Mouse (Mus musculus): Measurements from ENCODE around the gene Dkk2. TPM values are rescaled to one million over a fixed set of nuclear protein-coding genes. Genes with fewer than 3 reads are reported as not detected.

Gene Dkk2
- polyA plus RNA-seq, 1 experiment: 0.17 TPM

- H3K36me3 ChIP-seq (ENCODE audit: control insufficient read depth, insufficient read depth): no peaks in the 10 kb centered on the region
- no peak overlapping the region for H3K4me2 ChIP-seq (ENCODE audit: low read depth)
- no peaks in the 10 kb centered on the region for H3K27me3 ChIP-seq (ENCODE audit: control insufficient read depth, insufficient read depth, insufficient read length)
- H3ac ChIP-seq (ENCODE audit: control insufficient read depth, insufficient read length): no peak overlapping the region
- no peaks in the 10 kb centered on the region for H3K79me2 ChIP-seq (ENCODE audit: control insufficient read depth, insufficient read depth)
- no peak for TF ChIP-seq POLR2A (IDR thresholded peaks at IDR 0.05; ENCODE audit: insufficient read length, low read depth)
- no peak for TF ChIP-seq CEBPB (IDR thresholded peaks at IDR 0.05; ENCODE audit: insufficient read depth, poor library complexity, severe bottlenecking)
- TF ChIP-seq POLR2AphosphoS2 (IDR thresholded peaks at IDR 0.05; ENCODE audit: insufficient read length, low read depth): no peak
- TF ChIP-seq E2F4 (IDR thresholded peaks at IDR 0.05; ENCODE audit: insufficient read depth): no peak
- TF ChIP-seq MAX (IDR thresholded peaks at IDR 0.05; ENCODE audit: low read depth): no peak
- no peak for TF ChIP-seq TCF3 (IDR thresholded peaks at IDR 0.05; ENCODE audit: insufficient read length, low read depth)
- TF ChIP-seq TCF12 (IDR thresholded peaks at IDR 0.05; ENCODE audit: insufficient read depth, poor library complexity, severe bottlenecking): no peak
- TF ChIP-seq SRF (IDR thresholded peaks at IDR 0.05; ENCODE audit: control insufficient read depth, insufficient read length, low read depth): no peak
- TF ChIP-seq REST (IDR thresholded peaks at IDR 0.05; ENCODE audit: insufficient read depth, insufficient read length): no peak
- H3K4me3 ChIP-seq: no peak overlapping the region
Observed at GRCm38 (mm10) chr3:132092983-132093382, 7.9 kb downstream of the Dkk2 start.

DNA sequence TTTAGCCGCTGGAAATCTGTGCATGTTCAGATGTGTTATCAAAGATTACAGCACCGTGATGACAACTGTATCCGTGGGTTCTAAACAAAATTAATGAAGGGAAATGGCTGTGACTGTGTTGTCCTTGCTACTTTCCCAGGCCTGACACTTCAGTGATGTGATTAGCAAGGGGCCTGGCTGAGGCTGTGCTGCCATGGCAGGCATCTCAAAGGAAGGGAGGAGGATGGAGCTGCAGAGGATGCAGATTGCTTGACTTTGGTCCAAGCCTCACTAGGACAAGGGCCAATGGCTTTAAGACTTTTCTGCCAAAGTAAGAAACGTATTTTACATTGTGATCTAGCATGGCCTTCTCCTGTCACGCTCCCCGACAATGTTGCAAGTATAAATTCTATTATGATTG lies 11.2 kb downstream of the Dkk2 start:
- no peak overlapping the region for H3ac ChIP-seq (ENCODE audit: control insufficient read depth, insufficient read length)
- no peak overlapping the region for H3K4me3 ChIP-seq
- no peaks in the 10 kb centered on the region for H3K27me3 ChIP-seq (ENCODE audit: control insufficient read depth, insufficient read depth, insufficient read length)
- no peak overlapping the region for H3K4me2 ChIP-seq (ENCODE audit: low read depth)
- no peaks in the 10 kb centered on the region for H3K36me3 ChIP-seq (ENCODE audit: control insufficient read depth, insufficient read depth)
- no peaks in the 10 kb centered on the region for H3K79me2 ChIP-seq (ENCODE audit: control insufficient read depth, insufficient read depth)
- no peak for TF ChIP-seq MYOG (IDR thresholded peaks at IDR 0.05; ENCODE audit: control insufficient read depth in 1 of 3, insufficient read depth in 1 of 3, insufficient read length in 2 of 3, low read depth in 2 of 3)
- no peak for TF ChIP-seq POLR2A (IDR thresholded peaks at IDR 0.05; ENCODE audit: insufficient read length, low read depth)
- no peak for TF ChIP-seq USF1 (IDR thresholded peaks at IDR 0.05; ENCODE audit: low read depth)
- no peak for TF ChIP-seq SRF (IDR thresholded peaks at IDR 0.05; ENCODE audit: control insufficient read depth, insufficient read length, low read depth)

GRCm38 (mm10) chr3:132100746-132101145 lies 15.7 kb downstream of the Dkk2 start:
- H3K4me2 ChIP-seq (ENCODE audit: low read depth): no peak overlapping the region
- no peak overlapping the region for H3K4me3 ChIP-seq
- no peaks in the 10 kb centered on the region for H3K36me3 ChIP-seq (ENCODE audit: control insufficient read depth, insufficient read depth)
- no peak overlapping the region for H3ac ChIP-seq (ENCODE audit: control insufficient read depth, insufficient read length)
- H3K79me2 ChIP-seq (ENCODE audit: control insufficient read depth, insufficient read depth): no peaks in the 10 kb centered on the region
- no peak for TF ChIP-seq MAX (IDR thresholded peaks at IDR 0.05; ENCODE audit: low read depth)
- TF ChIP-seq TCF12 (IDR thresholded peaks at IDR 0.05; ENCODE audit: insufficient read depth, poor library complexity, severe bottlenecking): no peak
- no peak for TF ChIP-seq TCF3 (IDR thresholded peaks at IDR 0.05; ENCODE audit: insufficient read length, low read depth)
- TF ChIP-seq MYOG (IDR thresholded peaks at IDR 0.05; ENCODE audit: control insufficient read depth in 1 of 3, insufficient read depth in 1 of 3, insufficient read length in 2 of 3, low read depth in 2 of 3): no peak
- no peaks in the 10 kb centered on the region for H3K27me3 ChIP-seq (ENCODE audit: control insufficient read depth, insufficient read depth, insufficient read length)

GRCm38 (mm10) chr3:132103020-132103419 lies 17.9 kb downstream of the Dkk2 start:
- no peaks in the 10 kb centered on the region for H3K27me3 ChIP-seq (ENCODE audit: control insufficient read depth, insufficient read depth, insufficient read length)
- no peak overlapping the region for H3ac ChIP-seq (ENCODE audit: control insufficient read depth, insufficient read length)
- no peaks in the 10 kb centered on the region for H3K36me3 ChIP-seq (ENCODE audit: control insufficient read depth, insufficient read depth)
- no peak overlapping the region for H3K4me3 ChIP-seq
- no peaks in the 10 kb centered on the region for H3K79me2 ChIP-seq (ENCODE audit: control insufficient read depth, insufficient read depth)
- no peak overlapping the region for H3K4me2 ChIP-seq (ENCODE audit: low read depth)
- TF ChIP-seq E2F4 (IDR thresholded peaks at IDR 0.05; ENCODE audit: insufficient read depth) (no peak), TCF3 (IDR thresholded peaks at IDR 0.05; ENCODE audit: insufficient read length, low read depth) (no peak), USF1 (IDR thresholded peaks at IDR 0.05; ENCODE audit: low read depth) (no peak), POLR2AphosphoS2 (IDR thresholded peaks at IDR 0.05; ENCODE audit: insufficient read length, low read depth) (no peak), MYOG (IDR thresholded peaks at IDR 0.05; ENCODE audit: control insufficient read depth in 1 of 3, insufficient read depth in 1 of 3, insufficient read length in 2 of 3, low read depth in 2 of 3) (no peak), POLR2A (IDR thresholded peaks at IDR 0.05; ENCODE audit: insufficient read length, low read depth) (no peak), CEBPB (IDR thresholded peaks at IDR 0.05; ENCODE audit: insufficient read depth, poor library complexity, severe bottlenecking) (no peak)

- TF ChIP-seq MYOG (IDR thresholded peaks at IDR 0.05; ENCODE audit: control insufficient read depth in 1 of 3, insufficient read depth in 1 of 3, insufficient read length in 2 of 3, low read depth in 2 of 3): no peak
- peak; percentile 88 for TF ChIP-seq CEBPB (IDR thresholded peaks at IDR 0.05; ENCODE audit: insufficient read depth, poor library complexity, severe bottlenecking)
- TF ChIP-seq POLR2A (IDR thresholded peaks at IDR 0.05; ENCODE audit: insufficient read length, low read depth): no peak
- Histone ChIP-seq H3K4me2 (ENCODE audit: low read depth) (no peak overlapping the region), H3K4me3 (no peak overlapping the region)
Observed at GRCm38 (mm10) chr3:132103454-132103853, 18.4 kb downstream of the Dkk2 start.

GRCm38 (mm10) chr3:132115772-132116511 lies 30.9 kb downstream of the Dkk2 start:
- H3K27me3 ChIP-seq (ENCODE audit: control insufficient read depth, insufficient read depth, insufficient read length): no peaks in the 10 kb centered on the region
- no peaks in the 10 kb centered on the region for H3K79me2 ChIP-seq (ENCODE audit: control insufficient read depth, insufficient read depth)
- H3K4me2 ChIP-seq (ENCODE audit: low read depth): no peak overlapping the region
- no peaks in the 10 kb centered on the region for H3K36me3 ChIP-seq (ENCODE audit: control insufficient read depth, insufficient read depth)
- H3ac ChIP-seq (ENCODE audit: control insufficient read depth, insufficient read length): no peak overlapping the region
- no peak for TF ChIP-seq REST (IDR thresholded peaks at IDR 0.05; ENCODE audit: insufficient read depth, insufficient read length)
- TF ChIP-seq TCF3 (IDR thresholded peaks at IDR 0.05; ENCODE audit: insufficient read length, low read depth): no peak
- no peak for TF ChIP-seq MAX (IDR thresholded peaks at IDR 0.05; ENCODE audit: low read depth)
- no peak for TF ChIP-seq POLR2AphosphoS2 (IDR thresholded peaks at IDR 0.05; ENCODE audit: insufficient read length, low read depth)
- no peak for TF ChIP-seq MYOG (IDR thresholded peaks at IDR 0.05; ENCODE audit: control insufficient read depth in 1 of 3, insufficient read depth in 1 of 3, insufficient read length in 2 of 3, low read depth in 2 of 3)
- no peak for TF ChIP-seq CEBPB (IDR thresholded peaks at IDR 0.05; ENCODE audit: insufficient read depth, poor library complexity, severe bottlenecking)
- TF ChIP-seq POLR2A (IDR thresholded peaks at IDR 0.05; ENCODE audit: insufficient read length, low read depth): no peak
- no peak for TF ChIP-seq E2F4 (IDR thresholded peaks at IDR 0.05; ENCODE audit: insufficient read depth)
- TF ChIP-seq USF1 (IDR thresholded peaks at IDR 0.05; ENCODE audit: low read depth): no peak
- H3K4me3 ChIP-seq: no peak overlapping the region

More at GRCm38 (mm10) chr3:132103454-132103853, 18.4 kb downstream of the Dkk2 start:
- Histone ChIP-seq H3K79me2 (ENCODE audit: control insufficient read depth, insufficient read depth) (no peaks in the 10 kb centered on the region), H3ac (ENCODE audit: control insufficient read depth, insufficient read length) (no peak overlapping the region), H3K36me3 (ENCODE audit: control insufficient read depth, insufficient read depth) (no peaks in the 10 kb centered on the region), H3K27me3 (ENCODE audit: control insufficient read depth, insufficient read depth, insufficient read length) (no peaks in the 10 kb centered on the region)
